ENCODE assay signal across 9 mouse cellular contexts in genomic region chr10:23671494-23671893, GRCm38 (mm10).
DNase-seq lines count a peak whose midpoint lies in the region; ATAC-seq and TF ChIP-seq lines count a peak whose summit lies in the region.
"Had no signal": no experiment of that assay in that cellular context is flagged by ENCODE, and none has a peak within 500 bp of the region (broad histone marks: within the 10 kb centered on the region; RNA-seq: fewer than 3 reads in every experiment).

No protein-coding gene starts in this region.

- H3K27ac ChIP-seq in forebrain, embryonic 10.5 days = no peak overlapping the region
- no peak overlapping the region for H3K27ac ChIP-seq in forebrain, embryonic 12.5 days
- H3K27ac ChIP-seq in lung, embryonic 14.5 days (ENCODE audit: low read depth) = no peak overlapping the region
- no peak overlapping the region for H3K27ac ChIP-seq in bone marrow, adult 2 months (ENCODE audit: control insufficient read depth, insufficient read depth, low read depth, low read length, poor library complexity)
- H3K27ac ChIP-seq: limb, embryonic 15.5 days had no signal

- H3K9me3 ChIP-seq in forebrain, embryonic 10.5 days = no peaks in the 10 kb centered on the region
- no peaks in the 10 kb centered on the region for H3K9me3 ChIP-seq in forebrain, embryonic 12.5 days
- H3K9me3 ChIP-seq in lung, embryonic 14.5 days (ENCODE audit: low read depth, low read length) = no peaks in the 10 kb centered on the region
- H3K9me3 ChIP-seq: limb, embryonic 15.5 days had no signal

- WGBS in forebrain, embryonic 10.5 days = 29% methylated on average over 8 of the region's 8 CpGs
- WGBS in forebrain, embryonic 12.5 days = 32% methylated on average over 8 of the region's 8 CpGs
- WGBS in lung, embryonic 14.5 days = 23% methylated on average over 8 of the region's 8 CpGs
- 35% methylated on average over 8 of the region's 8 CpGs for WGBS in bone marrow, adult 2 months

- H3K36me3 ChIP-seq in forebrain, embryonic 10.5 days (replicated peaks) = no peaks in the 10 kb centered on the region
- no peaks in the 10 kb centered on the region for H3K36me3 ChIP-seq in forebrain, embryonic 12.5 days (replicated peaks)
- no peaks in the 10 kb centered on the region for H3K36me3 ChIP-seq in lung, embryonic 14.5 days (ENCODE audit: insufficient read depth)
- H3K36me3 ChIP-seq: limb, embryonic 15.5 days had no signal

- H3K27me3 ChIP-seq in forebrain, embryonic 10.5 days (ENCODE audit: poor library complexity, severe bottlenecking) = no peaks in the 10 kb centered on the region
- H3K27me3 ChIP-seq in forebrain, embryonic 12.5 days = no peaks in the 10 kb centered on the region
- H3K27me3 ChIP-seq in lung, embryonic 14.5 days (ENCODE audit: insufficient read depth, low read length) = no peaks in the 10 kb centered on the region
- H3K27me3 ChIP-seq: limb, embryonic 15.5 days had no signal

- H3K4me1 ChIP-seq in forebrain, embryonic 10.5 days = peaks cover 34% of the 10 kb centered on the region
- H3K4me1 ChIP-seq in forebrain, embryonic 12.5 days = peaks cover 22% of the 10 kb centered on the region
- no peaks in the 10 kb centered on the region for H3K4me1 ChIP-seq in lung, embryonic 14.5 days (ENCODE audit: insufficient read depth)
- no peaks in the 10 kb centered on the region for H3K4me1 ChIP-seq in bone marrow, adult 2 months (ENCODE audit: control insufficient read depth, insufficient read depth, low read length)

- peak; percentile 42 for DNase-seq in forebrain, embryonic 10.5 days (ENCODE audit: extremely low spot score, low spot score)
- peak; percentile 49 for DNase-seq in lung, embryonic 14.5 days
- no peak for DNase-seq in lung, adult 18-20 months
- DNase-seq in kidney, postnatal 4 days = peak; percentile 63 to 64
- DNase-seq in thymus, postnatal 4 days = peak; percentile 67
- DNase-seq in ovary, postnatal 10 days (ENCODE audit: low spot score) = no peak

- no peak overlapping the region for H3K4me2 ChIP-seq in forebrain, embryonic 12.5 days
- H3K4me2 ChIP-seq in lung, embryonic 14.5 days = no peak overlapping the region
- H3K4me2 ChIP-seq: limb, embryonic 15.5 days had no signal

- ATAC-seq in forebrain, embryonic 12.5 days (ENCODE audit: low FRiP score) = no peak
- ATAC-seq in lung, embryonic 14.5 days (ENCODE audit: insufficient read depth) = no peak

- H3K9ac ChIP-seq in forebrain, embryonic 12.5 days = no peak overlapping the region
- no peak overlapping the region for H3K9ac ChIP-seq in lung, embryonic 14.5 days
- H3K9ac ChIP-seq: limb, embryonic 15.5 days had no signal

- TF ChIP-seq POLR2A in bone marrow, adult 2 months (IDR thresholded peaks at IDR 0.05; ENCODE audit: borderline replicate concordance, control insufficient read depth, low read depth, low read length) = no peak

- peak; percentile 54; the same call in 1 of the 2 replicates for TF ChIP-seq CTCF in lung, embryonic 14.5 days (IDR thresholded peaks at IDR 0.05; ENCODE audit: low read depth)
- peak; percentile 12; the same call in 1 of the 2 replicates for TF ChIP-seq CTCF in bone marrow, adult 2 months (IDR thresholded peaks at IDR 0.05; ENCODE audit: control insufficient read depth, insufficient read depth, low read length)

- no peak overlapping the region for H3K4me3 ChIP-seq in forebrain, embryonic 10.5 days
- no peak overlapping the region for H3K4me3 ChIP-seq in forebrain, embryonic 12.5 days (replicated peaks)
- no peak overlapping the region for H3K4me3 ChIP-seq in lung, embryonic 14.5 days (ENCODE audit: low read depth, low read length)
- no peak overlapping the region for H3K4me3 ChIP-seq in bone marrow, adult 2 months (replicated peaks; ENCODE audit: control insufficient read depth, low read depth, low read length)
- H3K4me3 ChIP-seq: limb, embryonic 15.5 days had no signal

Comparison
In these comparisons a context has a peak if more than half of its experiments do, and no peak if none do; other contexts are left out.
1. DNase-seq: peak in forebrain, embryonic 10.5 days (single experiment), lung, embryonic 14.5 days (single experiment), kidney, postnatal 4 days (2 of 2) and thymus, postnatal 4 days (single experiment); none in lung, adult 18-20 months (0 of 2) and ovary, postnatal 10 days (single experiment).